Mouse (Mus musculus): ENCODE results near the gene Creb3.

GRCm38 (mm10) chr4:43535628-43536027, 26.5 kb upstream of the Creb3 start:
- no peak for TF ChIP-seq CTCF (IDR thresholded peaks at IDR 0.05; ENCODE audit: low read depth, low read length)
- TF ChIP-seq POLR2A (IDR thresholded peaks at IDR 0.05; ENCODE audit: insufficient read depth, low read length), result no peak

Measured in ES-Bruce4 (cell line).